Mouse (Mus musculus): ENCODE data around the gene Arhgap24.
A peak's percentile ranks its signal among the peaks of the same experiment; 100 is the strongest.

The Arhgap24 gene

GRCm38 (mm10) chr5:102670731-102671345, 189.6 kb downstream of the Arhgap24 start:
- no peak for DNase-seq (ENCODE audit: low spot score in 2 of 2)

GRCm38 (mm10) chr5:102675326-102675725, 194.1 kb downstream of the Arhgap24 start:
- DNase-seq (ENCODE audit: low spot score in 2 of 2), result no peak

- no peak for DNase-seq (ENCODE audit: low spot score in 2 of 2)
These were observed 196.0 kb downstream of the Arhgap24 start for GRCm38 (mm10) chr5:102677176-102677575.

GRCm38 (mm10) chr5:102687673-102688072, 206.5 kb downstream of the Arhgap24 start:
- DNase-seq (ENCODE audit: low spot score in 2 of 2), result no peak

GRCm38 (mm10) chr5:102692487-102692886, 211.3 kb downstream of the Arhgap24 start:
- DNase-seq (ENCODE audit: low spot score in 2 of 2), result peak; percentile 81 to 85

GRCm38 (mm10) chr5:102693192-102693591, 212.0 kb downstream of the Arhgap24 start:
- no peak for DNase-seq (ENCODE audit: low spot score in 2 of 2)

- no peak for DNase-seq (ENCODE audit: low spot score in 2 of 2)
These were observed 212.7 kb downstream of the Arhgap24 start for GRCm38 (mm10) chr5:102693871-102694270.

GRCm38 (mm10) chr5:102697784-102698183, 216.6 kb downstream of the Arhgap24 start:
- DNase-seq (ENCODE audit: low spot score in 2 of 2), result no peak

- peak; percentile 38 to 55 for DNase-seq (ENCODE audit: low spot score in 2 of 2)
These were observed 217.2 kb downstream of the Arhgap24 start for GRCm38 (mm10) chr5:102698396-102698795.

- DNase-seq (ENCODE audit: low spot score in 2 of 2), result peak; percentile 33 to 35
These were observed 217.7 kb downstream of the Arhgap24 start for GRCm38 (mm10) chr5:102698891-102699290.

GRCm38 (mm10) chr5:102702581-102702980, 221.4 kb downstream of the Arhgap24 start:
- no peak for DNase-seq (ENCODE audit: low spot score in 2 of 2)

GRCm38 (mm10) chr5:102703325-102704099, 222.3 kb downstream of the Arhgap24 start:
- peak; percentile 67 to 84 for DNase-seq (ENCODE audit: low spot score in 2 of 2)

- DNase-seq (ENCODE audit: low spot score in 2 of 2), result no peak
These were observed 224.0 kb downstream of the Arhgap24 start for GRCm38 (mm10) chr5:102705170-102705569.

GRCm38 (mm10) chr5:102710336-102710735, 229.1 kb downstream of the Arhgap24 start:
- DNase-seq (ENCODE audit: low spot score in 2 of 2), result no peak

GRCm38 (mm10) chr5:102719368-102719972, 238.3 kb downstream of the Arhgap24 start:
- DNase-seq (ENCODE audit: low spot score in 2 of 2), result no peak

GRCm38 (mm10) chr5:102723558-102723957, 242.4 kb downstream of the Arhgap24 start:
- no peak for DNase-seq (ENCODE audit: low spot score in 2 of 2)

GRCm38 (mm10) chr5:102724813-102725348, 243.7 kb downstream of the Arhgap24 start:
- no peak for DNase-seq (ENCODE audit: low spot score in 2 of 2)

- DNase-seq (ENCODE audit: low spot score in 2 of 2), result no peak
These were observed 244.2 kb downstream of the Arhgap24 start for GRCm38 (mm10) chr5:102725365-102725764.

- DNase-seq (ENCODE audit: low spot score in 2 of 2), result no peak
These were observed 245.8 kb downstream of the Arhgap24 start for GRCm38 (mm10) chr5:102726985-102727384.

GRCm38 (mm10) chr5:102728531-102728930, 247.3 kb downstream of the Arhgap24 start:
- DNase-seq (ENCODE audit: low spot score in 2 of 2), result no peak

- DNase-seq (ENCODE audit: low spot score in 2 of 2), result no peak
These were observed 248.3 kb downstream of the Arhgap24 start for GRCm38 (mm10) chr5:102729476-102729875.

- DNase-seq (ENCODE audit: low spot score in 2 of 2), result no peak
These were observed 254.9 kb downstream of the Arhgap24 start for GRCm38 (mm10) chr5:102736131-102736530.

All from right cerebral cortex, postnatal 10 days (tissue).